Mouse (Mus musculus): Measurements from ENCODE around the gene Tcp11. TPM values are rescaled to one million over a fixed set of nuclear protein-coding genes. Genes with fewer than 3 reads are reported as not detected.

The Tcp11 gene
- 2.4 and 2.8 TPM in 2 replicates for polyA plus RNA-seq (2012; rRNA removed)

DNA sequence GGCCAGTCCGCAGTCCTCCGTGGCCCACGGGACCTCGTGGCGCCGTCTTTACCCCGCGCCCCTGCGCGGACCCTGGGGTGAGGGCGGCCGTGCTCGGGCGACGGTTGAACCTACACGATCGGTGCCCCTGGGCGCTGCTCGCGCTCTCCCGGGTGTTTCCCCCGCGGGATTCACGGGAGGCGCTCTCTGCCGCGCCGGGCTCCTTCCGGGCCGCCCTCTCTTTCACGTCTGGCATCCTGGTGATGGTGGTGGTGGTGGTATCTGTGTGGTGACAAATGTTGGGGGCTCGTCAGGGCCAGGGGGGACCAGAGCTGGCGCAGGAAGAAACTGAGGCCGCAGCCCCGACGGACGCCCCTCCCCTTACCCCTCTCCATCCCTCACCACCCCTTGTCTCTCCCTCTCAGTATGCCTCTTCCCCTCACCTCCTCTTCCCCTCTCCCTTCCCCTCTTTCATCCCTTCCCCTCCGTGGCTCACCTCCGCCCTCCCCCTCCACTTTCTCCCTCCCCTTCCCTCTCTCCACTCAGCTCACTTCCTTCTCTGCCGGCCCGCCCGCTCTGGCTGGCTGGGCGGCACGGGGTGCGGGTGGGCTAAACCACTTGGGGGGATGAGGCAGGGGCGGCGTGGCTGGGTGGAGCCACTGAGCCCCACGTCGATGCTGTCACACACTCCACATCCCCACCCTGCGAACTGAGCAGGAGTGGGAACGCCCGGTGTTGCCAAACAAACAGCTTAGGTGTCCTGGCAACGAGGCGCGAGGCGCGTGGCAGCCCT is at the start of gene Tcp11:
Gene Tcp11, minus strand, starts transcription at position 595 of the 772 bp plus-strand sequence.

Other genes with a start within 250 kb of the Tcp11 start
- 227 and 263 TPM in 2 replicates for gene Snrpc, start 242.5 kb downstream of the Tcp11 start, polyA plus RNA-seq (2012; rRNA removed)
- gene Uhrf1bp1, start 224.2 kb downstream of the Tcp11 start, polyA plus RNA-seq (2012; rRNA removed) = 13.7 and 13.9 TPM in 2 replicates
- gene Anks1, start 171.3 kb downstream of the Tcp11 start, polyA plus RNA-seq (2012; rRNA removed) = 77.5 and 81.4 TPM in 2 replicates
- gene Taf11, start 170.8 kb downstream of the Tcp11 start, polyA plus RNA-seq (2012; rRNA removed) = 45.2 and 50.5 TPM in 2 replicates
- 19.3 and 25.1 TPM in 2 replicates for gene Scube3, start 61.5 kb upstream of the Tcp11 start, polyA plus RNA-seq (2012; rRNA removed)
- 111 and 117 TPM in 2 replicates for gene Zfp523, start 96.5 kb upstream of the Tcp11 start, polyA plus RNA-seq (2012; rRNA removed)
- gene Def6, start 127.1 kb upstream of the Tcp11 start, polyA plus RNA-seq (2012; rRNA removed) = 6.7 and 9.6 TPM in 2 replicates
- gene Ppard, start 152.1 kb upstream of the Tcp11 start, polyA plus RNA-seq (2012; rRNA removed) = 14.8 and 17.1 TPM in 2 replicates
- gene Fance, start 232.9 kb upstream of the Tcp11 start, polyA plus RNA-seq (2012; rRNA removed) = 15.5 and 18.4 TPM in 2 replicates
- gene Rpl10a, start 247.8 kb upstream of the Tcp11 start, polyA plus RNA-seq (2012; rRNA removed) = 2,677 and 2,789 TPM in 2 replicates

Measured in central nervous system, embryonic 14 days (tissue).